Mouse (Mus musculus) testis, adult 2 months (tissue): ENCODE measurements around the gene Diexf. TPM values are rescaled to one million over a fixed set of nuclear protein-coding genes. Genes with fewer than 3 reads are reported as not detected.
A peak's percentile ranks its signal among the peaks of the same experiment; 100 is the strongest.

Experiments used
- H3K27ac ChIP-seq: fragments of 200-500 bp; 2 replicates; pipeline ENCODE4 v1.5.1; 2012; ENCODE audit warnings: low read depth, low read length; ENCODE audit not compliant: control insufficient read depth, insufficient read depth
- H3K27me3 ChIP-seq: fragments of 200-500 bp; 2 replicates; pipeline ENCODE4 v1.6.1; 2012; ENCODE audit warnings: mild to moderate bottlenecking, low read length, moderate library complexity; ENCODE audit not compliant: control insufficient read depth, insufficient read depth
- H3K36me3 ChIP-seq: fragments of 200-500 bp; 2 replicates; pipeline ENCODE4 v1.6.1; 2012; ENCODE audit warnings: mild to moderate bottlenecking, low read length; ENCODE audit not compliant: control insufficient read depth, insufficient read depth
- H3K4me1 ChIP-seq: fragments of 200-500 bp; 2 replicates; pipeline ENCODE4 v1.6.1; 2012; ENCODE audit warnings: low read length; ENCODE audit not compliant: control insufficient read depth, insufficient read depth
- H3K4me3 ChIP-seq: fragments of 200-500 bp; 2 replicates; pipeline ENCODE4 v1.5.1; 2012; ENCODE audit warnings: low read depth, mild to moderate bottlenecking, low read length, moderate library complexity, mixed read lengths; ENCODE audit not compliant: control insufficient read depth
- CTCF ChIP-seq: fragments of 200-500 bp; IDR thresholded peaks from 2 replicates; pipeline ENCODE4 v1.5.1; 2012; ENCODE audit warnings: low read depth, mild to moderate bottlenecking, inconsistent platforms, low read length, moderate library complexity; ENCODE audit not compliant: control insufficient read depth, insufficient read depth, insufficient replicate concordance
- POLR2A ChIP-seq: fragments of 200-500 bp; IDR thresholded peaks from 2 replicates; pipeline ENCODE4 v1.6.1; 2012; ENCODE audit warnings: low read depth, mild to moderate bottlenecking, inconsistent platforms, low read length, moderate library complexity; ENCODE audit not compliant: control insufficient read depth
- polyA plus RNA-seq: library from polyadenylated mRNA; depleted of rRNA; stranded (reverse); fragments of >200 nt; gene quantifications from 2 replicates; pipeline ENCODE4 v1.2.3, GENCODE M21; 2012

Gene Diexf
- polyA plus RNA-seq, 1 experiment, result 9.2 TPM

DNA sequence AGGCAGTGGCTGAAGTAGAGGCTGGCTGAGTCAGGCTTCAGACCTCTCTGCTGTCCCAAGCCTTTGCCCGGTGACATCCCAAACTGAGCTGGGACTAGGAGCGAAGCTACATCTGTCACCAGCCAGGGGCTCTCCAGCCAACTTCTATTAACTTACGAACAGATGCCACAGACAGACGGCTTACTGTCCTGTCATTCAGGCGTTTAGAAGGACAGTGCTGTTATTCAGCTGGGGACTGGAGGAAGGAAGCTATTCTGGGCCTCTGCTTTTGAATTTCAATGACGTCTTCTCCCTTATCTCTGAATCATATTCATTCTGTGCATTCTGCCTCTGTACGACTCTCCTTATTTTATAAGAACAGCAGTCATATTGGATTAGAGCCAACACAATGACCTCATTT lies 21.1 kb upstream of the Diexf start:
- H3K27ac ChIP-seq, result no peak overlapping the region
- no peak overlapping the region for H3K4me3 ChIP-seq
- TF ChIP-seq POLR2A (no peak), CTCF (no peak)
- peaks cover 14% of the 10 kb centered on the region for H3K4me1 ChIP-seq
- no peaks in the 10 kb centered on the region for H3K36me3 ChIP-seq
- peaks cover 4% of the 10 kb centered on the region; the same call in 1 of the 2 replicates for H3K27me3 ChIP-seq

DNA sequence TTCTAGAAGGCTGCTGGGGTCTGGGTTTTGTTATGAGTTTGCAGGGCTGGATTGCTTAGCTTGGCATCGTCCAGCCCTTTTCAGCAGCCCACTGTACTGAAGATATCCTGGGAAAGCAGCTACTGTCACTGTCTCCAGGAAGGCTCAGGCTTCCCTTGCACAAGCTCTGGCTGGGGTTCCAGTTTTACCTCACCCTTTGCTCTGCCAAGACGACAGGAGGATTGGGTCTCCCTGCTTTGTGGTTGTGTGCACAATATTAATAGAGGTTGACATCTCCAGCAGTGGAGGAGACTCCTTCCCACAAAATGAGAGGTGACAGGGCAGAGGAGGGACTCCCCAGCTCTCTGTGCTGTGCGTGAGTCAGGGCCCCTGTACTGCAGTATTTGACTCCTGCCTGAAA lies 19.2 kb upstream of the Diexf start:
- no peak overlapping the region for H3K27ac ChIP-seq
- no peak overlapping the region for H3K4me3 ChIP-seq
- H3K27me3 ChIP-seq, result peaks cover 4% of the 10 kb centered on the region; the same call in 1 of the 2 replicates
- H3K4me1 ChIP-seq, result peaks cover 14% of the 10 kb centered on the region
- no peak for TF ChIP-seq CTCF
- TF ChIP-seq POLR2A, result no peak
- H3K36me3 ChIP-seq, result no peaks in the 10 kb centered on the region

DNA sequence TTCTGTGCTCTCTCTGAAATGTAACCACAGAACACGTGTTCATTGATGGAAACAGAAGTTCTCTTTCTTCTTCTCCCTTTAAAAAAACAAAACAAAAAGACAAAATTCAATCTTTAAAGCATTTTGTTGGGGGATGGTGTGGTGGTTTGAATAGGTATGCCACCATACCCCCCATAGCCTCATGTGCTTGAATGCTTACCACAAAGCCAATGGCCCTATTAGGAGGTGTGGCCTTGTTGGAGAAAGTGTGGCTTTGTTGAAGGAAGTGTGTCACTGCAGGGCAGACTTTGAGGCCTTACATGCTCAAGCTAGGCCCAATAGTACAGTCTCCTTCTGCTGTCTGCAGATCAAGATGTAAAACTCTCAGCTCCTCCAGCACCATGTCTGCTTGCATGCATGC lies 16.3 kb upstream of the Diexf start:
- Histone ChIP-seq H3K36me3 (no peaks in the 10 kb centered on the region), H3K4me1 (no peaks in the 10 kb centered on the region), H3K27me3 (no peaks in the 10 kb centered on the region), H3K4me3 (no peak overlapping the region), H3K27ac (no peak overlapping the region)
- no peak for TF ChIP-seq CTCF
- no peak for TF ChIP-seq POLR2A

DNA sequence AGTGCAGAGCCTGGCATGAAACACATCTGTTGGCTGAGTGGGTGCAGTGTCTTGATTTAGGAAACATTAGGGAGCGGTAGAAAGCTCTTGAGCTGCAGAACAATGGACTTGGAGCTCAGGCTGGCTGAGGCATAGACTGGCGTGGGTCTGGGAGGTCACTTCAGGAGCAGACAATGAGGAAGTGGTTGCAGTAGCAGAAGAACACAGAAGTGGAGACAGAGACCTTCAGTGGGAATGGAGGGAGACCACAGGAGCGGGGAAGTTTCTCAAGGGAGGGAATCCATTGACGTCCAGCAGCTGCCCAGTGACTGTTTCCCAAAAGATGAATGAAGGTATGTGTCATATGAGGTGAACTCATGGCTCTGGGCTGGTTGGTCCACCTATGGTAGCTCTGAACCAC lies 15.0 kb upstream of the Diexf start:
- H3K27ac ChIP-seq, result no peak overlapping the region

DNA sequence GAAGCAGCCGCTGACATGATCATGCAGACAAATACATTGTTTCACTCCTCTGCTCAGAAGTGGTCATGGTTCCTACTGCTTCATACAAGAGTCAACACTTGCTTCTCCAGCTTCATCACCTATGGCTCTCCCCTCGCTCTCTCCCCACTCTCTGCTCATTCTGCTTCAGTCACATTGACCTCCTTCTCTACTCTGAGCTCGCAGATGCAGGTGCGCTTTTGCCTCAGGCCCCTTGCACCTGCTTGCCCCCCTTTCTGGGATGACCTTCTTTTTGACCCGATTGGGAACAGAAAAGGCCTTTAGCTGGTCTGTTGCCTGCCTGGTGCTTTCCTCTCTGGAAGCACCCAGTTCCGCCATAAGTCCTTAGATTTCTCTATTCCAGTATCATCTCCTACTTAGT lies 14.4 kb upstream of the Diexf start:
- H3K4me3 ChIP-seq, result no peak overlapping the region
- TF ChIP-seq CTCF (no peak), POLR2A (no peak)

More for the DNA sequence above, 15.0 kb upstream of the Diexf start:
- H3K4me3 ChIP-seq, result no peak overlapping the region
- no peaks in the 10 kb centered on the region for H3K4me1 ChIP-seq
- no peaks in the 10 kb centered on the region for H3K27me3 ChIP-seq
- no peaks in the 10 kb centered on the region for H3K36me3 ChIP-seq
- TF ChIP-seq CTCF (no peak), POLR2A (no peak)

DNA sequence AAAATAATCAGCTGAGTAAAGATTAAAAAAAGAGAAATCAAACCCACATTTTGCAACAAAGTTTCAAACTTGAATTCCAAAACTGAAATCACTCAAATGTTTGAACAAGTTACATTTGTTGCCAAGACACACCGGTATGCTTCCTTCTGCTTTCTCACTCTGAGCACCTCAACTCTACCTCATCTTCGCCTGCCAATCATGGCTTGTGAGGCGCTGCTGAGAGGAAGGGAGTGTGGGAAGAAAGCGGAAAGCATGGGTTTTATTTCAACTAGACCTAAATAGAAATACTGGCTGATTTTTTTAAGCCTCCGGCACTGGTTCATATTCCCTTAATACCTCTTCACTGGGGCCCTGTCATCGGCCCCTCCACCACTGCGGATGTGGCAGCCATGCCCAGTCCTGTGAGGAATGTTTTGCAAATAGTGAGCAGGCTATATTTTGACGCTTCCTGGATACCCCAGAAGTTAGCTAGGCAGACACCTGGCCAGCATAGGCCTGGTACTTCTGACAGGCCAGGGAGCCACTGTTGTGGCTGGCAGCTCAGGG lies 12.5 kb upstream of the Diexf start:
- H3K27me3 ChIP-seq, result no peaks in the 10 kb centered on the region
- TF ChIP-seq CTCF (no peak), POLR2A (no peak)
- no peaks in the 10 kb centered on the region for H3K36me3 ChIP-seq
- no peaks in the 10 kb centered on the region for H3K4me1 ChIP-seq
- no peak overlapping the region for H3K4me3 ChIP-seq
- H3K27ac ChIP-seq, result no peak overlapping the region

More for the DNA sequence above, 14.4 kb upstream of the Diexf start:
- Histone ChIP-seq H3K27me3 (no peaks in the 10 kb centered on the region), H3K4me1 (no peaks in the 10 kb centered on the region), H3K36me3 (no peaks in the 10 kb centered on the region), H3K27ac (no peak overlapping the region)

DNA sequence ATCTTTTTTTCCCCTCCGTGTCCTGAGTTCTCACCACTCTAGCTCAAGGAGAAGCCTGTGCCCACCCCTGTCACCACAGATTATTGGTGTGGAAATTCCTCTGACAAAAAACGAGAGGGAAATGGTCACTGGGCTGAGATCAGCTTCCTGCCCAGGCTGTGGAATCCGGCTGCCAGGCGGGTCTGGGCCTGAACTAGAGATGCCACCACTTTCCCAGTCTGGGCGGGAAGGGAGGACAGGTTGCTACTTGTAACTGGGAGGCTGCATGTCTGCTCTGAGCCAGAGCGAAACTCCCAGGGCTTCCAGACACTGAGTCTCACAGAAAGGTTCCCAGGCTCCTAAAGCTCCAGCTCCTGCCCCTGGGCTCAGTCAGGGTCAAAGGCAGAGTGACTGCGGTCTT lies 11.0 kb upstream of the Diexf start:
- TF ChIP-seq CTCF (no peak), POLR2A (no peak)
- Histone ChIP-seq H3K27ac (no peak overlapping the region), H3K27me3 (no peaks in the 10 kb centered on the region), H3K4me3 (peak overlapping the region; percentile 13), H3K36me3 (no peaks in the 10 kb centered on the region), H3K4me1 (no peaks in the 10 kb centered on the region)

DNA sequence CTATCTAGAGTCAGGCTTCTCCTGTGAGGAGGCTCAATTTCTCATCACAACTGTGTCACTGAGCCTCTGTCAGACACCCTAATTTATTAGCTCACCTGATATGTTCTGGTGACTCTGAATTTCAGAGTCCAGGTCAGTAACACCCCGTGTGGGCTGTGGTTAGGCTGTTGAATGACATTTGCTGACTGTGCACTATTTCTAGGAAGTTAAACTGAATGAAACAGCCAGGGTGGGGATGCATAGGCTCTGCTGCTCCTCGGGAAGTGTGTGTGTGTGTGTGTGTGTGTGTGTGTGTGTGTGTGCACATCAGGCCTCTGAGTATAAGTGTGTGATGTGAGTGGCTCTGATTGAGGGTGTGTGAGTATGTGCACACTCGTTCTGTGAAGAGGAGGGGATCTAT lies 8.6 kb upstream of the Diexf start:
- no peak for TF ChIP-seq POLR2A
- no peak for TF ChIP-seq CTCF
- no peak overlapping the region for H3K27ac ChIP-seq
- H3K36me3 ChIP-seq, result no peaks in the 10 kb centered on the region
- H3K4me3 ChIP-seq, result no peak overlapping the region
- H3K27me3 ChIP-seq, result no peaks in the 10 kb centered on the region
- no peaks in the 10 kb centered on the region for H3K4me1 ChIP-seq
